Mouse (Mus musculus) T-cell, adult 66 days (primary cell): ENCODE measurements around the gene Kif3c. TPM values are rescaled to one million over a fixed set of nuclear protein-coding genes. Genes with fewer than 3 reads are reported as not detected.

ENCODE experiments used
- total RNA-seq, 2 experiments: library from RNA; stranded (reverse); gene quantifications; 3 replicates in 1 of 2; 4 replicates in 1 of 2; pipeline ENCODE4 v1.2.4; 2023

Gene Kif3c
- total RNA-seq: 10 to 100 TPM; 12.3 to 13.5 TPM

GRCm38 (mm10) chr12:3364508-3365448 lies at the start of gene Kif3c:
Kif3c (plus strand) TSS chr12:3365132.

GRCm38 (mm10) chr12:3426530-3427034 lies 61.6 kb downstream of the Kif3c start, which contains the start of gene Asxl2:
Asxl2 (plus strand) TSS chr12:3426857.

Other genes with a start within 250 kb of the Kif3c start
- 10 to 100 TPM; 96.8 to 99.3 TPM for gene Rab10, start 55.2 kb upstream of the Kif3c start, total RNA-seq
- 10 to 100 TPM; 85.3 to 88.2 TPM for gene Asxl2, start 61.7 kb downstream of the Kif3c start, total RNA-seq
- 10 to 100 TPM; 77.1 to 91.1 TPM for gene Dtnb, start 207.2 kb downstream of the Kif3c start, total RNA-seq